Mouse (Mus musculus): ENCODE results near the gene Sec16a. TPM values are rescaled to one million over a fixed set of nuclear protein-coding genes. Genes with fewer than 3 reads are reported as not detected.

Gene Sec16a
- total RNA-seq (2023) = 54.5 and 65.3 TPM in 2 replicates

DNA sequence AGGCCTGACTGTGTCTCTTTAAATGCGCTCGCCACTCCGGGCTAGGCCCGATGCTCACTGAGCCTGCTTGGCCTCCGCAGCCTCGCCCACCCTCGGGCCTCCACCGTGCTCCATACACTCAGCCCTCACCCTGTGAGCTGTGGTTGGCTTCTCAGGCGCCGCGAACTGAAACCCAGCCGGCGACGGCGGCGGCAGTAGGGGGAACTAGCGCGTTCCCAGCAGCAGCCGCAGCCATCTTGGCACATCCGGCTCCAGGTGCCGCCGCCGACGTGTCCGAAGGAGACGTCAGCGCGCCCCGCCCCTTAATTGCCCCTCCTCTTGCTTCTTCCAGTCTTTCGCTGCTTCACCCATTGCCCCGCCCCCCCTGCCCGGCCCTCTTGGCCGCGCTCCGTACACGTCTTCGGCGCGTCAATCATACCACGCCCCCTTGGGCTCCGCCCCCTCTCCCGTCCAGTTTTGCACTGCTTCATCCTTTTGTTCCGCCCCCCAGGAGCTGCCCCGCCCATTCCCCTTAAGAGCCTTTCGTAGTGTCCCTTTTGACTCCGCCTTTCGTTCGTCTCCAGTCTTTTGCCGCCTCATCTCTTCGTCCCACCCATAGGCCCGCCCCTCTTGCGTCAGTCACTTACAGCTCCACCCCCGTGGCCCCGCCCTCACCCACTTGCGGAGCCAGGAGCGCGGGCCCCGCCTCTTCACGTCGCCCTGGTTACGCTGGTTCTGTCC, at the start of gene Sec16a:
Sec16a (minus strand) TSS at position 271 of the 720 bp plus-strand sequence.

DNA sequence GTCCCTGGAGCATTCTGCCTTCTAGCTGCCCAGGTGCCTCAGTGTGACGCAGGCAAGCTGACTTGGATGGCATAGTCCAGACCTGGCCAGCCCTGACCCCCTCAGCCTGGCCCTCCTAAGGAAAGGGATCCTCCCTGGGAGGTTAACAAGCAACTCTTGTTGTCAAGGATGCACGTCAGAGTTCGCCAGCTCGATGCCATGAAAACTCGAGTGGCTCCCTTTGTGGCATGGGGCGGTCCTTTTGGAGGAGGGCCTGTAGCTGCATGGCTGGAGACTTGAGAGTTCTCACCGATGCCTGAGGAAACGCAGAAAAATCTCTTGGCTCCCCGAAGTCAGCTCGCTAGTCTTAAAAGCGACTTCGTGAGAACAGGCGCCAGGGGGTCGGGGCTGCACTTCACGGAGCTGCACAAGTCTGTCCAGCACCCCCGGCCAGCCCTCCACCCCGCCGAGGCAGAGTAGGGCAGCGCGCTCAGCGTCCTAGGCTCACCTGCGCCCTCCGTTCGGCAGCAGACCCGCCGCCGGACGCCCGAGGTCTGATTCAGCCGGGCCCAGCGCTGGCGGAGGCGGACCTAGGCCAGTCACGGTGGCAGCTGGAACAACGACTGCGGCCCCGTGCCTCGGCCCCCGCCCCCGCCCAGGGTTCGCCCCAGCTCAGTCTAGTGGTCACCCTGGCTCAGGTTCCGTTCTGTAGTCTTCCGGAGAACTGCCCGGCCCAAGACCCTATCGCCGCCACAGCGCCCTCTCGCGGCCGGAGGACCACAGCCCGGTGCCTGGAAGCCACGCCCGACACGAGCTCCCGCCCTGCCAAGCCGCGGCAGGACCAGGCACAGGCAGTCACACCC, 36.3 kb downstream of the Sec16a start, which contains the start of gene Inpp5e:
Inpp5e (minus strand) TSS at position 689 of the 842 bp plus-strand sequence.

DNA sequence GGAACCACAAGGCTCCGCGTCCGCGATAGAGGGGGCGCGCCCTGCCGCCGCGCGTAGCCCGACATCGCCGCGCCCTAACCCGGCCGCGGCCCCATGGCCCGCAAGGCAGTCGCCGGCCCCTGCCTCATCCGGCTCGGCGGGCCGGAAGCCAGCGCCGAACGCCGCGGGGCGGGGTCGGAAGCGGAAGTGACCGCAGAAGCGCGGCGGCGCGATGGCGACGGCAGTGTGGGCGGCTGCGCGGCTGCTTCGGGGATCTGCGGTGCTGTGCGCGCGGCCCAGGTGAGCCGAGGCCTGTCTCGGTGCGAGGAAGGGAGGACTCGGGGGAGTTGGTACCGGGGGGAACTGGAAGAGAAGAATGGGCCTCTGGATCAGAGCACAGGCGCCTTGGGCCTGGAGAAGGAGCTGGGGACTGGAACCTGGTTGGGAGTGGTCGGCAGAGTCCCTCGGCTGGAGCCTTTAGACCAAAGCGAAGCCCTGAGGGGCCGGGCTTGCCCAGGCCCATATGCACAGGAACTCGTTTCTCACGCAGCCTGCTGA, 55.8 kb downstream of the Sec16a start, which contains the start of the genes Entr1 and Pmpca:
Entr1 (minus strand) TSS at position 163 of the 537 bp plus-strand sequence.
Pmpca (plus strand) TSS at position 186 of the 537 bp plus-strand sequence.

DNA sequence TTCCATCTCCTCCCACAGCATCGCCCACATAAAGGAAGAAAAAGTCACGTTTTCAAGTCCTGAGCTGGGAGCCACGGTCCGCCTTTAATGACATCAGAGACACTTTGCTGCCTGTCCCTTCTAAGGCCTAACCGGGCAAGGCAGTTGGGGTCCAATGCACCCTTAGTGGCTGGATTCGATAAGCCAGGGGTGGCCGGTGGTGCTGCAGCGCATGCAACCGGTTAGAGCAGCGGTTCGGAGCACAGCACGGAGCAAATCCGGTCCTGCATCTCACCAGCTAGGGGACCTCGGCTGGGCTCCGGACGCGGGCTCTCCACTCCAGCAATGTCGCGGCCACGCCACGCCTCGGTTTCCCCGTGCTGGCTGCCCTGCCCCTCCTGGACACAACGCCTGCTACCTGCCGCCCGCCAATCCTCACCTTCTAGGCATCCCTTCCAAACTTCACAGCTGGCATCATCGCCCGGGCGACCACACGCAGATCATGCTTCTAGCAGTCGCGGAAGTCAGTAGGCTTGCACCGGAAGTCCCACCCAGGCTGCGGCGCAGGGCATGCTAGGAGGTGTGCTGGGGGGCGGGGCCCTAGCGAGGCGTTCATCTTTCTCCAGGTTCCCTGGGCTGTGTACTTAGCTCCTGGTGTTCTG, 64.8 kb downstream of the Sec16a start, which contains the start of gene Snapc4:
Snapc4 (minus strand) TSS at position 523 of the 641 bp plus-strand sequence.

DNA sequence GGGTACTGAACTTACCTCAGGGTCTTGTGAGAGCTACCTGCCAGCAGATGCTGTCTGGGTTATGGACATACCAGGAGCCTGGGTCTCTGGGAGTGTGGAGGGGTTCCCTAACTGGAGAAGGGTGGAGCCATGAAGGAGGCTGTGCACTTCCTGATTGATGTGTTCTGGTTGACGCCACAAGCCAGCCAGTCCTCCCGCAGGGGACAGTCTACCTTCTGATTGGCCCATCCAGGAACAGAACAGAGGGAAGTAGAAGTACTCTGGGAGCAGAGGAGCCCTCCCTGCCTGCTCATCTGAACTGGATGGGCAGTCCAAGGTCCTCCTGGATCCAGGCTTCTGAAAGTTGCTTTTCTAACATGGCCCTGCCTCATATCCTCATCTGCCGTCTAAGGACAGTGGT, 84.2 kb downstream of the Sec16a start, which contains the start of gene Card9:
Card9 (minus strand) TSS at position 147 of the 400 bp plus-strand sequence.

Other genes with a start within 250 kb of the Sec16a start
- not detected in 2 replicates for gene Lhx3, start 236.9 kb downstream of the Sec16a start, total RNA-seq (2023)
- 1.7 and 2.0 TPM in 2 replicates for gene Qsox2, start 207.7 kb downstream of the Sec16a start, total RNA-seq (2023)
- not detected in 2 replicates for gene Ccdc187, start 150.7 kb downstream of the Sec16a start, total RNA-seq (2023)
- gene Gpsm1, start 129.7 kb downstream of the Sec16a start, total RNA-seq (2023) = 25.3 and 46.5 TPM in 2 replicates
- 3.6 and 3.8 TPM in 2 replicates for gene Dnlz, start 93.1 kb downstream of the Sec16a start, total RNA-seq (2023)
- 168 and 193 TPM in 2 replicates for gene Card9, start 84.3 kb downstream of the Sec16a start, total RNA-seq (2023)
- gene Snapc4, start 64.6 kb downstream of the Sec16a start, total RNA-seq (2023) = 11.2 and 22.6 TPM in 2 replicates
- 91.6 and 110 TPM in 2 replicates for gene Entr1, start 55.9 kb downstream of the Sec16a start, total RNA-seq (2023)
- 53.3 and 70.5 TPM in 2 replicates for gene Pmpca, start 55.9 kb downstream of the Sec16a start, total RNA-seq (2023)
- gene Inpp5e, start 36.0 kb downstream of the Sec16a start, total RNA-seq (2023) = 13.9 and 24.1 TPM in 2 replicates
- gene Notch1, start 71.4 kb upstream of the Sec16a start, total RNA-seq (2023) = 232 and 234 TPM in 2 replicates
- 2.5 and 8.7 TPM in 2 replicates for gene Egfl7, start 134.8 kb upstream of the Sec16a start, total RNA-seq (2023)
- not detected in 2 replicates for gene Gm20532, start 141.4 kb upstream of the Sec16a start, total RNA-seq (2023)
- 109 and 113 TPM in 2 replicates for gene Agpat2, start 159.2 kb upstream of the Sec16a start, total RNA-seq (2023)
- gene Fam69b, start 183.2 kb upstream of the Sec16a start, total RNA-seq (2023) = 0.88 and 1.7 TPM in 2 replicates
- not detected in 2 replicates for gene Lcn4, start 226.1 kb upstream of the Sec16a start, total RNA-seq (2023)

Measured in neutrophil, adult 65 days (primary cell).